Mouse (Mus musculus): ENCODE data around the gene Chic2.

The Chic2 gene

DNA sequence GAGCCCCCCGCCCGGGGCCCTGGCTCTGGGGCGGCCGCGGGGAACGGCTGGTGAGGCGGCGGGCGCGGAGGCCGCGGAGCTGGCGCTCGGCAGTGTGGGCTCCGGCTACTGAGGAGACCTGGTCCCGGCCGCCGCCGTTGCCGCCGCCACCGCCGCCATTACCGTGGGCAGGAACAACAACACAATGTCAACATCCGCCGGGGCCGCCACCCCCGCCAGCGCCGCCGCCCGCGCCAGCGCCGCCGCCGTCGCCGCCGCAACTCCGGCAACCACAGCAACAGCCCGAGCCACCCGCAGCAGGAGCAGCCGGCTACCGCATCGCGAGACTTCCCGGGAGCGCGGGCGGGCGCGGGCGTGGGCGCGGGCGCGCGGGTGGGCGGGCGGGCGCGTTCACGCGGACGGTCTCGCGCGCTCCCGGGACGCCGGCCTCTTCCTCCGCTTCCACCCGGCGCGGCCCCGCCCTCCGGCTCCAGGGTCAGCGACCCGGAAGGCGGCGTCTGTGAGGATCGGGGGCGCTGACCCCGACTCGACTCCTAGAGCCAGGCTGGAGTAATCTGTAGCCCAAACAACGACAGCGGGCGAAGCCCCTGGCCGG, at the start of gene Chic2:
TSS of gene Chic2 (minus strand) at position 465 of the 595 bp plus-strand sequence.
- DNase-seq (ENCODE audit: low read depth, low spot score), result peak; percentile 89

- DNase-seq (ENCODE audit: low read depth, low spot score), result peak; percentile 68
Observed at GRCm38 (mm10) chr5:75085906-75086305, 41.3 kb upstream of the Chic2 start.

- DNase-seq (ENCODE audit: low read depth, low spot score), result no peak
Observed at GRCm38 (mm10) chr5:75085521-75085875, 40.9 kb upstream of the Chic2 start.

GRCm38 (mm10) chr5:75084871-75085520, 40.4 kb upstream of the Chic2 start:
- DNase-seq (ENCODE audit: low read depth, low spot score), result peak; percentile 95

GRCm38 (mm10) chr5:75084393-75084870, 39.9 kb upstream of the Chic2 start:
- DNase-seq (ENCODE audit: low read depth, low spot score), result no peak

GRCm38 (mm10) chr5:75083591-75084392, 39.2 kb upstream of the Chic2 start:
- DNase-seq (ENCODE audit: low read depth, low spot score), result peak; percentile 65

- DNase-seq (ENCODE audit: low read depth, low spot score), result peak; percentile 29
Observed at GRCm38 (mm10) chr5:75083061-75083460, 38.5 kb upstream of the Chic2 start.

- no peak for DNase-seq (ENCODE audit: low read depth, low spot score)
Observed at GRCm38 (mm10) chr5:75082439-75082838, 37.9 kb upstream of the Chic2 start.

GRCm38 (mm10) chr5:75079564-75079963, 35.0 kb upstream of the Chic2 start:
- DNase-seq (ENCODE audit: low read depth, low spot score), result peak; percentile 78

DNA sequence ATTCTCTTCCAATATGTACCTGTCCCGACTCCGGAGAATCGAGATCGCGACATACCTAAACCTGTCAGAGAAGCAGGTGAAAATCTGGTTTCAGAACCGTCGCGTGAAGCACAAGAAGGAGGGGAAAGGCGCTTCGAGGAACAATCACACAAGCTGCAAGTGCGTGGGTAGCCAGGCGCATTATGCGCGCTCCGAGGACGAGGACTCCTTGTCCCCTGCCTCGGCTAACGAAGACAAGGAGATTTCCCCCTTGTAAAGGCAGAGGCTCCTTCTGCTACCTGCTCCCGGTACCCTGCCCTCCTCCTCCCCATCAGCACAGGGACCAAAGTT, 32.4 kb upstream of the Chic2 start:
- peak; percentile 40 for DNase-seq (ENCODE audit: low read depth, low spot score)

- peak; percentile 48 for DNase-seq (ENCODE audit: low read depth, low spot score)
Observed at GRCm38 (mm10) chr5:75076326-75077050, 31.9 kb upstream of the Chic2 start.

DNA sequence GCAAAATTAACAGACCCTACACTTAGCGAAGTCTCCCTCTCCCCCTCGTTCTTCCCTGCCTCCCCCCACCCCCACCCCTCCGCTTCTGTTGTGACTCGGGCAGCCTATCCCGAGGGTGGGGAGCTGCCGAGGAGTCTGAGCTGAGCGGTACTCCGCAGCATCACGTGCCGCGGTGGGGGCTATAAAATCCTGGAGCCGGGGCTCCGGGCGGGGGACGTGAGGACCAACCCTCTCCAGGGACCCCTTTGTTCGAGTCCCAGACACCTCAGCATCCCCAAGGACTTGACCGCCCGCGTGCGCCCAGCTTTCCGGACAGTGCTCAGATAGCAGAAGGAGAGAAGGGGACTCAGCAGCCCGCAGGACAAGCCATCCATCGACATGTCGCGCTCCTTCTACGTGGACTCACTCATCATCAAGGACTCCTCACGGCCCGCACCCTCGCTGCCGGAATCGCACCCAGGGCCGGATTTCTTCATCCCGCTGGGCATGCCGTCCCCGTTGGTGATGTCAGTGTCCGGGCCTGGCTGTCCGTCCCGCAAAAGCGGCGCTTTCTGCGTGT, 30.9 kb upstream of the Chic2 start, which contains the start of gene Gsx2:
TSS of gene Gsx2 (plus strand) at position 219 of the 559 bp plus-strand sequence.
- peak; percentile 58 for DNase-seq (ENCODE audit: low read depth, low spot score)

GRCm38 (mm10) chr5:75074537-75075382, 30.2 kb upstream of the Chic2 start:
- DNase-seq (ENCODE audit: low read depth, low spot score), result peak; percentile 28

- no peak for DNase-seq (ENCODE audit: low read depth, low spot score)
Observed at GRCm38 (mm10) chr5:75074132-75074531, 29.6 kb upstream of the Chic2 start.

DNA sequence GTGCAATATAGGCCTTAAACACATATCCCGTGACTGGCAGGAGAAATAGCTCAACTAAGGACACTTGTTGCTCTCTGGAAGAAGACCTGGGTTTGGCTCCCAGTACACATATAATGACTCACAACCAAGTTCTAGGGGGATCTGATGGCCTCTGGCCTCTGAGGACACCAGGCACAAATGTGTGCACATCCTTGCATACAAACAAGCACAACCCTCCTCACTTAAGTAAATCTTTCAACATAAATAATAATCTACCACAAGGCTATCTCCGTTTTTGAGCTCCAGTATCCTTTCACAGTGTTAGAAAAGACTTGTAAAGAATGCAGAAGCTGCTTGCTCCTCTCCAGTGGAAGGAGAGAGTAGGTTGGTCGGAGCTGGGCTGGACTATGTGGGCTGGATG, 29.1 kb upstream of the Chic2 start:
- DNase-seq (ENCODE audit: low read depth, low spot score), result no peak

- DNase-seq (ENCODE audit: low read depth, low spot score), result no peak
Observed at GRCm38 (mm10) chr5:75073167-75073566, 28.6 kb upstream of the Chic2 start.

- no peak for DNase-seq (ENCODE audit: low read depth, low spot score)
Observed at GRCm38 (mm10) chr5:75072532-75072931, 28.0 kb upstream of the Chic2 start.

- DNase-seq (ENCODE audit: low read depth, low spot score), result no peak
Observed at GRCm38 (mm10) chr5:75071951-75072350, 27.4 kb upstream of the Chic2 start.

DNA sequence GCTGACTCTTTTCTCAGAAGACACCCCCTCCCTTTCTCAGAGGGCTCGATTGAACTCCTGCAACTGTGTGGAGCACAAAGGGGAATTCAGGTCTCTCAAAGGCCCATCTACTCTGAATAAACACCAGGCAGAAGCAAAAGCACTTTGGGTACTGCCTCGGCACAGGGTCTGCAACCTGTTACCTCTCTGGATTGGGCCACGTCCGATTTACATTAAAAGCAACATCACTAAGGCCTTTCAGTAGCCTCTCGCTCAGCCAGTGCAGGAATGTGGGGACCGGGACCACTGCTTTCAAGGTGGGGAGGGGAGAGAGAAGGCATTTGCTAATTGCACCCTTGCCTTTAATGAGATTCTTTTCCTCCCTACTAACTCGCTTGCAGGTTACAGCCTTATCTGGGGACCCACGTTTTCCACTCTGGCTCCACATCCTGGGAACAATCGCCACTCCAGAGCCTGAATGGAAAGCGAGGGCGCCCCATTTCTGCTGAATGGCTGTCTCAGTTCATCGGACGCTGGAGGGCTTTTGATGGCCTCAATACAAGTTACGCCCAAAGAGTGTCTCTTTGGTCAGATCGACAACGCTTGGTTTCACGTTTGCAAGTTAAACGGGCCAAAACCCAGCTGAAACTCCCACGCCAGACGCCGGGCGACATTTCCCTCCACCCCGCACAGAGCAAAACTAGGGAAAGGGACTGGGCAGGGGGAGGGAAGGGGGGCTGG, 26.2 kb upstream of the Chic2 start:
- DNase-seq (ENCODE audit: low read depth, low spot score), result peak; percentile 53

- peak; percentile 59 for DNase-seq (ENCODE audit: low read depth, low spot score)
Observed at GRCm38 (mm10) chr5:75070132-75070531, 25.6 kb upstream of the Chic2 start.
